Mouse (Mus musculus) embryonic fibroblast, embryonic 13.5 days (primary cell): ENCODE results near the gene Mettl7b. TPM values are rescaled to one million over a fixed set of nuclear protein-coding genes. Genes with fewer than 3 reads are reported as not detected.

Source experiments
- H3K27ac ChIP-seq: 2 replicates; pipeline ENCODE4 v1.5.1; 2012; ENCODE audit warnings: low read length, control low read depth, inconsistent platforms; ENCODE audit not compliant: insufficient read depth
- H3K4me1 ChIP-seq: 2 replicates; pipeline ENCODE4 v1.6.1; 2011; ENCODE audit warnings: low read length; ENCODE audit not compliant: control insufficient read depth, insufficient read depth
- H3K4me3 ChIP-seq: 2 replicates; pipeline ENCODE4 v1.5.1; 2011; ENCODE audit warnings: mild to moderate bottlenecking, control low read depth, low read length; ENCODE audit not compliant: insufficient read depth
- CTCF ChIP-seq: IDR thresholded peaks from 2 replicates; pipeline ENCODE4 v1.5.1; 2011; ENCODE audit warnings: mild to moderate bottlenecking, control low read depth, low read length, moderate library complexity, borderline replicate concordance; ENCODE audit not compliant: insufficient read depth
- POLR2A ChIP-seq: IDR thresholded peaks from 2 replicates; pipeline ENCODE4 v1.6.1; 2011; ENCODE audit warnings: low read depth, mild to moderate bottlenecking, control low read depth, low read length, moderate library complexity
- polyA plus RNA-seq: library from polyadenylated mRNA; stranded (reverse); fragments of >200 nt; gene quantifications from 2 replicates; pipeline ENCODE4 v1.2.4, GENCODE M21; 2011; ENCODE audit warnings: low read depth; ENCODE audit not compliant: missing spikeins, insufficient read length

Gene Mettl7b
- polyA plus RNA-seq, 1 experiment: not detected

GRCm38 (mm10) chr10:128919966-128920365 lies 40.8 kb downstream of the Mettl7b start:
- peak overlapping the region; percentile 83 for H3K27ac ChIP-seq
- peaks cover 32% of the 10 kb centered on the region for H3K4me1 ChIP-seq
- TF ChIP-seq POLR2A (peak; percentile 33; the same call in 1 of the 2 replicates), CTCF (no peak)
- H3K4me3 ChIP-seq: no peak overlapping the region

GRCm38 (mm10) chr10:128919203-128919631 lies 41.6 kb downstream of the Mettl7b start:
- TF ChIP-seq POLR2A (peak; percentile 66; the same call in 1 of the 2 replicates), CTCF (no peak)
- Histone ChIP-seq H3K27ac (peak overlapping the region; percentile 83), H3K4me3 (no peak overlapping the region), H3K4me1 (peaks cover 34% of the 10 kb centered on the region)

GRCm38 (mm10) chr10:128918246-128918645 lies 42.5 kb downstream of the Mettl7b start:
- Histone ChIP-seq H3K4me3 (no peak overlapping the region), H3K27ac (peak overlapping the region; percentile 83), H3K4me1 (peaks cover 35% of the 10 kb centered on the region)
- TF ChIP-seq CTCF (no peak), POLR2A (peak; percentile 20; the same call in 1 of the 2 replicates)

GRCm38 (mm10) chr10:128917400-128917799 lies 43.4 kb downstream of the Mettl7b start:
- no peak overlapping the region for H3K4me3 ChIP-seq
- H3K27ac ChIP-seq: no peak overlapping the region
- peaks cover 35% of the 10 kb centered on the region for H3K4me1 ChIP-seq
- TF ChIP-seq POLR2A (0 out of 2 replicates have a peak, but pooled peaks have one; percentile 10), CTCF (no peak)

- peaks cover 32% of the 10 kb centered on the region for H3K4me1 ChIP-seq
- H3K4me3 ChIP-seq: no peak overlapping the region
- TF ChIP-seq CTCF: no peak
- no peak for TF ChIP-seq POLR2A
- H3K27ac ChIP-seq: peak overlapping the region; percentile 13; the same call in 1 of the 2 replicates
Observed at GRCm38 (mm10) chr10:128916665-128917064, 44.1 kb downstream of the Mettl7b start.

- peaks cover 26% of the 10 kb centered on the region for H3K4me1 ChIP-seq
- no peak overlapping the region for H3K27ac ChIP-seq
- TF ChIP-seq POLR2A (no peak), CTCF (no peak)
- no peak overlapping the region for H3K4me3 ChIP-seq
Observed at GRCm38 (mm10) chr10:128915550-128915949, 45.2 kb downstream of the Mettl7b start.

GRCm38 (mm10) chr10:128913696-128914095 lies 47.1 kb downstream of the Mettl7b start:
- H3K4me1 ChIP-seq: peaks cover 18% of the 10 kb centered on the region; the same call in 1 of the 2 replicates
- H3K4me3 ChIP-seq: no peak overlapping the region
- TF ChIP-seq POLR2A: peak; percentile 30; the same call in 1 of the 2 replicates
- TF ChIP-seq CTCF: no peak
- H3K27ac ChIP-seq: no peak overlapping the region

GRCm38 (mm10) chr10:128913219-128913618 lies 47.6 kb downstream of the Mettl7b start:
- Histone ChIP-seq H3K27ac (peak overlapping the region; percentile 1; the same call in 1 of the 2 replicates), H3K4me3 (peak overlapping the region; percentile 94; the same call in 1 of the 2 replicates), H3K4me1 (peaks cover 18% of the 10 kb centered on the region; the same call in 1 of the 2 replicates)
- peak; percentile 64; the same call in 1 of the 2 replicates for TF ChIP-seq CTCF
- TF ChIP-seq POLR2A: no peak

GRCm38 (mm10) chr10:128912791-128913190 lies 48.0 kb downstream of the Mettl7b start:
- Histone ChIP-seq H3K4me1 (peaks cover 16% of the 10 kb centered on the region; the same call in 1 of the 2 replicates), H3K4me3 (peak overlapping the region; percentile 94), H3K27ac (peak overlapping the region; percentile 1; the same call in 1 of the 2 replicates)
- no peak for TF ChIP-seq POLR2A
- no peak for TF ChIP-seq CTCF

GRCm38 (mm10) chr10:128912268-128912667 lies 48.5 kb downstream of the Mettl7b start:
- Histone ChIP-seq H3K27ac (peak overlapping the region; percentile 12; the same call in 1 of the 2 replicates), H3K4me3 (peak overlapping the region; percentile 94)
- TF ChIP-seq CTCF (no peak), POLR2A (no peak)

GRCm38 (mm10) chr10:128911430-128911829 lies 49.4 kb downstream of the Mettl7b start:
- TF ChIP-seq POLR2A (no peak), CTCF (no peak)
- H3K4me1 ChIP-seq: peaks cover 12% of the 10 kb centered on the region; the same call in 1 of the 2 replicates
- peak overlapping the region; percentile 94 for H3K4me3 ChIP-seq
- peak overlapping the region; percentile 97 for H3K27ac ChIP-seq

More at GRCm38 (mm10) chr10:128912268-128912667, 48.5 kb downstream of the Mettl7b start:
- peaks cover 16% of the 10 kb centered on the region; the same call in 1 of the 2 replicates for H3K4me1 ChIP-seq
